Mouse (Mus musculus) MEL (cell line): ENCODE results near the gene Ntn4. TPM values are rescaled to one million over a fixed set of nuclear protein-coding genes. Genes with fewer than 3 reads are reported as not detected.

ENCODE experiments used
- DNase-seq: peaks from one replicate; pipeline ENCODE4 v3.0.0; 2011; ENCODE audit warnings: low read depth, low spot score
- H3K27ac ChIP-seq: 2 replicates; pipeline ENCODE4 v1.5.1; 2012; ENCODE audit warnings: low read depth, mild to moderate bottlenecking, control low read depth, low read length, moderate library complexity; ENCODE audit not compliant: control insufficient read depth
- H3K27me3 ChIP-seq, 2 experiments: fragments of 150-350 bp in 1 of 2; sonication (generic) in 1 of 2; 2 replicates each; pipeline ENCODE4 v1.6.1; 2012; ENCODE audit warnings: low read length in 2 of 2, mild to moderate bottlenecking in 2 of 2, improper control_type of control experiment in 1 of 2, moderate library complexity in 1 of 2; ENCODE audit not compliant: insufficient read depth in 2 of 2, control insufficient read depth in 1 of 2
- H3K36me3 ChIP-seq, 2 experiments: 2 replicates each; pipeline ENCODE4 v1.6.1; 2012 to 2014; ENCODE audit warnings: low read length in 2 of 2, improper control_type of control experiment in 1 of 2, inconsistent platforms in 1 of 2, mild to moderate bottlenecking in 1 of 2; ENCODE audit not compliant: insufficient read depth in 2 of 2, control insufficient read depth in 1 of 2
- H3K4me1 ChIP-seq, 2 experiments: fragments of 150-350 bp in 1 of 2; sonication (generic) in 1 of 2; 2 replicates each; pipeline ENCODE4 v1.6.1; 2012; ENCODE audit warnings: low read length in 2 of 2, improper control_type of control experiment in 1 of 2, mild to moderate bottlenecking in 1 of 2; ENCODE audit not compliant: insufficient read depth in 2 of 2, control insufficient read depth in 1 of 2
- H3K4me3 ChIP-seq, 2 experiments: fragments of 150-350 bp in 1 of 2; sonication (generic) in 1 of 2; 2 replicates each; pipeline ENCODE4 v1.5.1; 2012; ENCODE audit warnings: low read depth in 2 of 2, low read length in 2 of 2, mild to moderate bottlenecking in 2 of 2, moderate library complexity in 2 of 2, control low read depth in 1 of 2, improper control_type of control experiment in 1 of 2; ENCODE audit not compliant: control insufficient read depth in 1 of 2, insufficient read depth in 1 of 2
- H3K79me2 ChIP-seq: 2 replicates; pipeline ENCODE4 v1.6.1; 2012; ENCODE audit warnings: mild to moderate bottlenecking, low read length, moderate library complexity; ENCODE audit not compliant: control insufficient read depth, poor library complexity, insufficient read depth
- H3K9ac ChIP-seq: 2 replicates; pipeline ENCODE4 v1.6.1; 2012; ENCODE audit warnings: low read depth, mild to moderate bottlenecking, control low read depth, low read length, moderate library complexity; ENCODE audit not compliant: control insufficient read depth, poor library complexity, severe bottlenecking
- H3K9me3 ChIP-seq: fragments of 150-350 bp; sonication (generic); replicated peaks from 2 replicates; pipeline ENCODE4 v1.6.1; 2012; ENCODE audit warnings: mild to moderate bottlenecking, low read length, improper control_type of control experiment, moderate library complexity; ENCODE audit not compliant: insufficient read depth
- CHD2 ChIP-seq: IDR thresholded peaks from 2 replicates; pipeline ENCODE4 v1.6.1; 2011; ENCODE audit warnings: low read length, improper control_type of control experiment
- CTCF ChIP-seq, 3 experiments: IDR thresholded peaks in 2 of 3; conservative IDR thresholded peaks in 1 of 3; 2 replicates each; pipeline ENCODE4 v1.5.1; 2011 to 2012; ENCODE audit warnings: low read length in 3 of 3, low read depth in 2 of 3, mild to moderate bottlenecking in 2 of 3, improper control_type of control experiment in 1 of 3, inconsistent platforms in 1 of 3, mixed read lengths in 1 of 3, moderate library complexity in 1 of 3; ENCODE audit not compliant: control insufficient read depth in 1 of 3, insufficient read depth in 1 of 3, poor library complexity in 1 of 3, severe bottlenecking in 1 of 3
- E2F4 ChIP-seq: IDR thresholded peaks from 2 replicates; pipeline ENCODE4 v1.6.1; 2011; ENCODE audit warnings: low read depth, low read length, improper control_type of control experiment, borderline replicate concordance
- EP300 ChIP-seq, 2 experiments: IDR thresholded peaks; 2 replicates each; pipeline ENCODE4 v1.6.1; 2011; ENCODE audit warnings: improper control_type of control experiment in 2 of 2, low read length in 2 of 2, low read depth in 1 of 2, mild to moderate bottlenecking in 1 of 2
- HCFC1 ChIP-seq: IDR thresholded peaks from 2 replicates; pipeline ENCODE4 v1.6.1; 2012; ENCODE audit warnings: low read depth, mild to moderate bottlenecking, inconsistent platforms, low read length, improper control_type of control experiment, moderate library complexity
- MAZ ChIP-seq: IDR thresholded peaks from 2 replicates; pipeline ENCODE4 v1.6.1; 2012; ENCODE audit warnings: low read depth, mild to moderate bottlenecking, inconsistent platforms, low read length, improper control_type of control experiment
- MEF2A ChIP-seq: IDR thresholded peaks from 2 replicates; pipeline ENCODE4 v1.6.1; 2014; ENCODE audit warnings: low read depth, mild to moderate bottlenecking, inconsistent platforms, low read length, improper control_type of control experiment; ENCODE audit not compliant: poor library complexity, insufficient replicate concordance, severe bottlenecking; ENCODE audit errors: extremely low read depth
- MXI1 ChIP-seq: IDR thresholded peaks from 2 replicates; pipeline ENCODE4 v1.6.1; 2011; ENCODE audit warnings: mild to moderate bottlenecking, low read depth, low read length, improper control_type of control experiment
- MYB ChIP-seq: IDR thresholded peaks from 2 replicates; pipeline ENCODE4 v1.6.1; 2011; ENCODE audit warnings: mild to moderate bottlenecking, low read depth, low read length, improper control_type of control experiment
- NELFE ChIP-seq: IDR thresholded peaks from 2 replicates; pipeline ENCODE4 v1.6.1; 2011; ENCODE audit warnings: low read depth, low read length, improper control_type of control experiment
- POLR2AphosphoS5 ChIP-seq: IDR thresholded peaks from 2 replicates; pipeline ENCODE4 v1.6.1; 2012; ENCODE audit warnings: low read depth, borderline replicate concordance, mild to moderate bottlenecking, inconsistent platforms, low read length, moderate library complexity, mixed read lengths
- RCOR1 ChIP-seq: IDR thresholded peaks from 2 replicates; pipeline ENCODE4 v1.6.1; 2012; ENCODE audit warnings: low read depth, mild to moderate bottlenecking, inconsistent platforms, low read length, improper control_type of control experiment
- SIN3A ChIP-seq: IDR thresholded peaks from 2 replicates; pipeline ENCODE4 v1.6.1; 2012; ENCODE audit warnings: low read length, improper control_type of control experiment, inconsistent platforms
- UBTF ChIP-seq: IDR thresholded peaks from 2 replicates; pipeline ENCODE4 v1.6.1; 2012; ENCODE audit warnings: low read depth, mild to moderate bottlenecking, inconsistent platforms, low read length, improper control_type of control experiment, moderate library complexity, borderline replicate concordance; ENCODE audit not compliant: insufficient read depth
- ZMIZ1 ChIP-seq: IDR thresholded peaks from 2 replicates; pipeline ENCODE4 v1.6.1; 2012; ENCODE audit warnings: low read depth, mild to moderate bottlenecking, inconsistent platforms, low read length, improper control_type of control experiment, moderate library complexity
- ZNF384 ChIP-seq: IDR thresholded peaks from 2 replicates; pipeline ENCODE4 v1.6.1; 2012; ENCODE audit warnings: low read depth, mild to moderate bottlenecking, inconsistent platforms, low read length, improper control_type of control experiment
- polyA plus RNA-seq, 2 experiments: library from polyadenylated mRNA; stranded (reverse) in 1 of 2; unstranded in 1 of 2; fragments of >175 nt in 1 of 2; fragments of >200 nt in 1 of 2; gene quantifications; 2 replicates each; pipeline versions ENCODE4 v1.2.1 to v1.2.4; 2012; ENCODE audit warnings: low replicate concordance in 2 of 2, low read depth in 1 of 2; ENCODE audit not compliant: insufficient read length in 2 of 2, insufficient read depth in 1 of 2, missing spikeins in 1 of 2
- total RNA-seq: library from RNA; depleted of rRNA; stranded (reverse); fragments of 300-350 nt; gene quantifications from 2 replicates; pipeline ENCODE4 v1.2.3, GENCODE M21; 2012

Gene Ntn4
- total and polyA plus RNA-seq, 3 experiments: not detected

DNA sequence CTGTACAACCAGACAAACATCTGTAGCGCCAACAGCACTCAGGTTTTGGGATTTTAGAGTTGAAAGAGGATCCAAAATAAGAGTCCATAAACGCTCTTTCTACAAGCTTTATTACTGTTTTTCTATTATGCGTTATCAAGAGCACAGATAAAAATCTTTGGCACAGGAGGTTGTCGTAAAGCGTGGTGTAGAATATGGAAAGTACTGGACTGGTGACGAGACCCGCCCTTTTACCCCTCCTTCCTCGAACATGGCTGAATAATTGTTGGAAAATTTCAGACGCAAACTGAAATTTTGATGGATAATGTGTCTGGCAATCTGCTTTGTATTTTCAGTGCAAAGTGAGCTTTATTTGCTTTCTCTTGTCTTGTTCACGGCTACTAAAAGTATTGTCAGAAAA is 16.3 kb upstream of the Ntn4 start:
- TF ChIP-seq MYB (no peak), ZNF384 (no peak), POLR2AphosphoS5 (no peak), RCOR1 (no peak), E2F4 (no peak), CHD2 (no peak), ZMIZ1 (no peak), MXI1 (no peak), MEF2A (no peak), UBTF (no peak)
- H3K79me2 ChIP-seq: no peaks in the 10 kb centered on the region
- no peaks in the 10 kb centered on the region for H3K9me3 ChIP-seq
- H3K27me3 ChIP-seq: no peaks in the 10 kb centered on the region
- H3K4me1 ChIP-seq: no peaks in the 10 kb centered on the region
- DNase-seq: no peak
- H3K36me3 ChIP-seq: no peaks in the 10 kb centered on the region
- no peak overlapping the region for H3K9ac ChIP-seq
- no peak overlapping the region for H3K27ac ChIP-seq
- no peak overlapping the region for H3K4me3 ChIP-seq

DNA sequence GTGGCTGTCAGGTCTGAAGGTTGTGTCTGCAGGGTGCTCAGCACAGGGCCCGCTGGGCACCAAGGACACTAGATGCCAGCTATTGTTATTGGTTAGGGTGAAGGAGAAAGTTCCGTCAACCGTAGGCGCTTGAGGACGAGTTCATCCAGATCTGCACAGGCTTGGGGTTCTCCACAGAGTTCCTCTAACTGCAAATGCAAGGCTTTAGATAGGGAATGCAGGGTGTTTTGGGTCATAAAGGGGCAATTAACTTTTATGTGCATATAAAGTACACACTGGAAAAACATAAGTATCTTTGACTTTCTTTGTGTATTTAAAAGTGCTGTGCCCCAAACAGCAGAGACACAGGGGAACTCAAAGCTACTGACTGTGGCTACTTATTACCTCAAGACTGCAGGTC is 10.2 kb upstream of the Ntn4 start:
- no peak for DNase-seq
- Histone ChIP-seq H3K4me1 (no peaks in the 10 kb centered on the region), H3K79me2 (no peaks in the 10 kb centered on the region), H3K9me3 (no peaks in the 10 kb centered on the region)
- no peak for TF ChIP-seq EP300 (IDR thresholded peaks at IDR 0.05; ENCODE audit: low read depth in 1 of 2, low read length in 2 of 2)
- no peak for TF ChIP-seq RCOR1
- TF ChIP-seq UBTF: no peak
- no peak for TF ChIP-seq HCFC1
- no peak for TF ChIP-seq CTCF (IDR thresholded peaks at IDR 0.05 in 2 of 3, conservative IDR thresholded peaks at IDR 0.05 in 1 of 3; ENCODE audit: control insufficient read depth in 1 of 3, insufficient read depth in 1 of 3, low read depth in 2 of 3, low read length in 3 of 3, poor library complexity in 1 of 3, severe bottlenecking in 1 of 3)
- TF ChIP-seq SIN3A: no peak
- no peak for TF ChIP-seq MEF2A
- no peak for TF ChIP-seq ZNF384
- TF ChIP-seq NELFE: no peak
- no peak for TF ChIP-seq POLR2AphosphoS5
- no peak for TF ChIP-seq MAZ
- TF ChIP-seq, all 39 proteins: peak for 0
- Histone ChIP-seq H3K9ac (no peak overlapping the region), H3K27ac (no peak overlapping the region), H3K4me3 (no peak overlapping the region), H3K36me3 (no peaks in the 10 kb centered on the region), H3K27me3 (peaks cover 2 to 6% of the 10 kb centered on the region in 2 experiments)
